Mouse (Mus musculus) stomach, embryonic 16.5 days (tissue): ENCODE results near the gene Guca2a. TPM values are rescaled to one million over a fixed set of nuclear protein-coding genes. Genes with fewer than 3 reads are reported as not detected.

ENCODE experiments used
- ATAC-seq: fragments of 200-750 bp; cut with Nextera tagmentation; 2 replicates; pipeline ENCODE4 v1.8.0; 2017; ENCODE audit warnings: moderate number of reproducible peaks, moderate TSS enrichment; ENCODE audit not compliant: insufficient read depth, low FRiP score
- H3K27ac ChIP-seq: fragments of 300-500 bp; sonication (generic); 2 replicates; pipeline ENCODE4 v1.5.1; 2014; ENCODE audit warnings: low read length
- H3K27me3 ChIP-seq: fragments of 300-500 bp; sonication (generic); 2 replicates; pipeline ENCODE4 v1.6.1; 2014; ENCODE audit warnings: low read length, control low read depth, mixed read lengths; ENCODE audit not compliant: control insufficient read depth, insufficient read depth
- H3K36me3 ChIP-seq: fragments of 300-500 bp; sonication (generic); 2 replicates; pipeline ENCODE4 v1.6.1; 2014; ENCODE audit warnings: low read length; ENCODE audit not compliant: control insufficient read depth, insufficient read depth
- H3K4me1 ChIP-seq: fragments of 300-500 bp; sonication (generic); 2 replicates; pipeline ENCODE4 v1.6.1; 2014; ENCODE audit warnings: low read length, control low read depth, mixed read lengths; ENCODE audit not compliant: control insufficient read depth, insufficient read depth
- H3K4me2 ChIP-seq: fragments of 300-500 bp; sonication (generic); 2 replicates; pipeline ENCODE4 v1.6.1; 2014; ENCODE audit warnings: low read depth, low read length, mixed read lengths
- H3K4me3 ChIP-seq: fragments of 300-500 bp; sonication (generic); replicated peaks from 2 replicates; pipeline ENCODE4 v1.5.1; 2014; ENCODE audit warnings: mild to moderate bottlenecking, low read length
- H3K9ac ChIP-seq: fragments of 300-500 bp; sonication (generic); 2 replicates; pipeline ENCODE4 v1.6.1; 2014; ENCODE audit warnings: low read length
- H3K9me3 ChIP-seq: fragments of 300-500 bp; sonication (generic); replicated peaks from 2 replicates; pipeline ENCODE4 v1.6.1; 2016; ENCODE audit warnings: low read length, control low read depth; ENCODE audit not compliant: control insufficient read depth
- WGBS: fragments of 180-500 bp; shearing (Covaris S2); extraction: QIAGEN DNeasy Blood & Tissue Kit; methylation state at CpG from one replicate; pipeline ENCODE4 v1.1.7; 2014; 5-methylcytosine and 5-hydroxymethylcytosine counted together
- polyA plus RNA-seq: library from polyadenylated mRNA; unstranded; fragments of >200 nt; fragmentation: Nextera tagmentation; extraction: Ambion mirVana; gene quantifications from 2 replicates; pipeline ENCODE4 v1.2.1, GENCODE M21; 2015

The Guca2a gene
- polyA plus RNA-seq, 1 experiment from 2014 or later, result 10.7 TPM

GRCm38 (mm10) chr4:119669356-119670209 lies 32.1 kb downstream of the Guca2a start:
- H3K27me3 ChIP-seq, result no peaks in the 10 kb centered on the region
- no peaks in the 10 kb centered on the region for H3K9me3 ChIP-seq
- H3K4me2 ChIP-seq, result no peak overlapping the region
- H3K27ac ChIP-seq, result no peak overlapping the region
- ATAC-seq, result no peak
- no peak overlapping the region for H3K9ac ChIP-seq
- H3K36me3 ChIP-seq, result no peaks in the 10 kb centered on the region
- WGBS, result 77% methylated on average over 10 of the region's 10 CpGs
- H3K4me1 ChIP-seq, result no peaks in the 10 kb centered on the region
- no peak overlapping the region for H3K4me3 ChIP-seq

GRCm38 (mm10) chr4:119670210-119670555 lies 32.7 kb downstream of the Guca2a start:
- ATAC-seq, result no peak
- no peak overlapping the region for H3K27ac ChIP-seq
- H3K4me2 ChIP-seq, result no peak overlapping the region
- H3K27me3 ChIP-seq, result no peaks in the 10 kb centered on the region
- no peak overlapping the region for H3K9ac ChIP-seq
- H3K9me3 ChIP-seq, result no peaks in the 10 kb centered on the region
- H3K36me3 ChIP-seq, result no peaks in the 10 kb centered on the region
- H3K4me1 ChIP-seq, result no peaks in the 10 kb centered on the region
- whole genome bisulfite sequencing, result 48% methylated on average over 7 of the region's 7 CpGs
- H3K4me3 ChIP-seq, result no peak overlapping the region

GRCm38 (mm10) chr4:119670736-119671135 lies 33.2 kb downstream of the Guca2a start:
- 83% methylated on average over 6 of the region's 6 CpGs for WGBS
- H3K36me3 ChIP-seq, result no peaks in the 10 kb centered on the region
- no peak overlapping the region for H3K4me2 ChIP-seq
- H3K4me1 ChIP-seq, result no peaks in the 10 kb centered on the region
- no peak overlapping the region for H3K9ac ChIP-seq
- no peak for ATAC-seq
- no peak overlapping the region for H3K4me3 ChIP-seq
- no peak overlapping the region for H3K27ac ChIP-seq
- no peaks in the 10 kb centered on the region for H3K9me3 ChIP-seq
- no peaks in the 10 kb centered on the region for H3K27me3 ChIP-seq

GRCm38 (mm10) chr4:119671164-119671563 lies 33.7 kb downstream of the Guca2a start:
- no peaks in the 10 kb centered on the region for H3K4me1 ChIP-seq
- H3K9me3 ChIP-seq, result no peaks in the 10 kb centered on the region
- H3K4me2 ChIP-seq, result no peak overlapping the region
- H3K27me3 ChIP-seq, result no peaks in the 10 kb centered on the region
- no peak overlapping the region for H3K9ac ChIP-seq
- 89% methylated on average over 9 of the region's 9 CpGs for WGBS
- no peak overlapping the region for H3K27ac ChIP-seq
- no peak for ATAC-seq
- no peaks in the 10 kb centered on the region for H3K36me3 ChIP-seq
- no peak overlapping the region for H3K4me3 ChIP-seq

- H3K27me3 ChIP-seq, result no peaks in the 10 kb centered on the region
- no peak overlapping the region for H3K4me2 ChIP-seq
- no peaks in the 10 kb centered on the region for H3K4me1 ChIP-seq
- no peaks in the 10 kb centered on the region for H3K36me3 ChIP-seq
- H3K4me3 ChIP-seq, result no peak overlapping the region
- ATAC-seq, result no peak
- no peak overlapping the region for H3K27ac ChIP-seq
- WGBS, result 36% methylated on average over 5 of the region's 5 CpGs
- no peaks in the 10 kb centered on the region for H3K9me3 ChIP-seq
- H3K9ac ChIP-seq, result no peak overlapping the region
Measured at GRCm38 (mm10) chr4:119672685-119673084, 35.2 kb downstream of the Guca2a start.

- no peaks in the 10 kb centered on the region for H3K9me3 ChIP-seq
- H3K9ac ChIP-seq, result no peak overlapping the region
- no peak overlapping the region for H3K4me3 ChIP-seq
- no peaks in the 10 kb centered on the region for H3K4me1 ChIP-seq
- H3K36me3 ChIP-seq, result no peaks in the 10 kb centered on the region
- no peak for ATAC-seq
- H3K27me3 ChIP-seq, result no peaks in the 10 kb centered on the region
- no peak overlapping the region for H3K4me2 ChIP-seq
- WGBS, result 57% methylated on average over 5 of the region's 5 CpGs
- no peak overlapping the region for H3K27ac ChIP-seq
Measured at GRCm38 (mm10) chr4:119682596-119682995, 45.1 kb downstream of the Guca2a start.

- no peaks in the 10 kb centered on the region for H3K36me3 ChIP-seq
- no peak overlapping the region for H3K9ac ChIP-seq
- H3K27me3 ChIP-seq, result no peaks in the 10 kb centered on the region
- 88% methylated on average over 2 of the region's 2 CpGs for WGBS
- no peaks in the 10 kb centered on the region for H3K9me3 ChIP-seq
- H3K4me1 ChIP-seq, result no peaks in the 10 kb centered on the region
- H3K4me2 ChIP-seq, result no peak overlapping the region
- no peak overlapping the region for H3K27ac ChIP-seq
- no peak overlapping the region for H3K4me3 ChIP-seq
- ATAC-seq, result no peak
Measured at GRCm38 (mm10) chr4:119685746-119686145, 48.2 kb downstream of the Guca2a start.

Other genes with a start within 250 kb of the Guca2a start
- gene Ccdc30, start 222.2 kb upstream of the Guca2a start, polyA plus RNA-seq, result 4.7 and 6.7 TPM in 2 replicates
- gene Ppcs, start 215.3 kb upstream of the Guca2a start, polyA plus RNA-seq, result 32.5 and 34.6 TPM in 2 replicates
- 0.21 and 0.70 TPM in 2 replicates for gene Zmynd12, start 214.9 kb upstream of the Guca2a start, polyA plus RNA-seq
- 0.67 and 0.77 TPM in 2 replicates for gene Rimkla, start 145.1 kb upstream of the Guca2a start, polyA plus RNA-seq
- 18.1 and 18.9 TPM in 2 replicates for gene Foxj3, start 100.7 kb upstream of the Guca2a start, polyA plus RNA-seq
- gene Frg2f1, start 98.2 kb upstream of the Guca2a start, polyA plus RNA-seq, result 2.8 and 3.2 TPM in 2 replicates
- gene Guca2b, start 21.2 kb downstream of the Guca2a start, polyA plus RNA-seq, result 4.3 and 6.9 TPM in 2 replicates
- 8.8 and 9.1 TPM in 2 replicates for gene Hivep3, start 96.1 kb downstream of the Guca2a start, polyA plus RNA-seq